9 mouse cellular contexts compared by ENCODE assay signal in the genomic region with DNA sequence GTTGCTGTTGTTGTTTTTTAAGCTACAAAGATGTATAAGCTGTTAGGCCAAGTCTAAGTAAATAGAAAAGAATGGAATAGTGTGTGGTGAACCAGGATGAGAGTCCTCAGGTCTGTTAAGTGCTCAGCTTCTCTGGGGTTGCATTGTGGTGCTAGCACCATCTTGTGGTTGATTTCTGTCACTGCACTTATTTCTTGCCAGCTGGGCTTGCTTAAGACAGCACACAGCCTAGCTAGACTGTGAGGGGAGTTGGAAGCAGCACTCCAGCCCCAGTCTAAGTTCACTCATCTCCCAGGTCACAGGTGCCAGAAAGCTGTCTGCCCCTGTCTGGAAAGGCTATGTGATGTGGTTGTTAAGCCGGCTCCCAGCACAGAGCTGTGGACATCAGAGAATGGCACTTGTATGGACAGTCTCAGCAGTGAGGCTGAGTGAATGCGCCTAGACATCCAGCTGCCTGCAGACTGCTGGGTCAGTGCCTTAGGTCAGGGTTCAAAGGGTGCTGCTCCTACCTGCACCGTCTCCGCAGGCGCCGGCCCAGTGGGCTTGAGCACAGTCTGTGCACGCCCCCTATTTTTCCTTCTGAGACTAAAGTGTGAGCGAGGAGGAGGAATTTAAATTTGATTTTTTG. TPM values are rescaled to one million over a fixed set of nuclear protein-coding genes. Genes with fewer than 3 reads are reported as not detected.
DNase-seq lines count a peak whose midpoint lies in the region; ATAC-seq and TF ChIP-seq lines count a peak whose summit lies in the region.
"Had no signal": no experiment of that assay in that cellular context is flagged by ENCODE, and none has a peak within 500 bp of the region (broad histone marks: within the 10 kb centered on the region; RNA-seq: fewer than 3 reads in every experiment).

No protein-coding gene starts in this region.

- peak; percentile 78 for ATAC-seq in forebrain, embryonic 13.5 days
- ATAC-seq in liver, embryonic 15.5 days (ENCODE audit: insufficient read depth), result peak; percentile 51
- ATAC-seq in neural tube, embryonic 13.5 days (ENCODE audit: low read depth), result peak; percentile 85

- WGBS in forebrain, embryonic 13.5 days, result 94% methylated on average over 8 of the region's 8 CpGs
- WGBS in liver, embryonic 15.5 days (ENCODE audit: insufficient replicate concordance), result 84% methylated on average over 8 of the region's 8 CpGs
- 93% methylated on average over 8 of the region's 8 CpGs for WGBS in neural tube, embryonic 13.5 days

- no peak for TF ChIP-seq POLR2A in ES-Bruce4 (IDR thresholded peaks at IDR 0.05; ENCODE audit: insufficient read depth, low read length)

- TF ChIP-seq CTCF in ES-Bruce4 (IDR thresholded peaks at IDR 0.05; ENCODE audit: low read depth, low read length), result peak; percentile 71

- H3K27ac ChIP-seq in ES-Bruce4 (ENCODE audit: insufficient read depth, low read length), result no peak overlapping the region
- H3K27ac ChIP-seq in forebrain, embryonic 13.5 days, result no peak overlapping the region
- H3K27ac ChIP-seq in liver, embryonic 15.5 days (replicated peaks), result no peak overlapping the region
- H3K27ac ChIP-seq in neural tube, embryonic 13.5 days (replicated peaks), result no peak overlapping the region

- no peak overlapping the region for H3K4me3 ChIP-seq in ES-Bruce4 (ENCODE audit: low read depth, low read length)
- H3K4me3 ChIP-seq in forebrain, embryonic 13.5 days, result no peak overlapping the region
- no peak overlapping the region for H3K4me3 ChIP-seq in liver, embryonic 15.5 days (replicated peaks)
- H3K4me3 ChIP-seq in neural tube, embryonic 13.5 days, result no peak overlapping the region
- H3K4me3 ChIP-seq: heart, embryonic 13.5 days had no signal

- H3K9ac ChIP-seq in ES-Bruce4 (ENCODE audit: low read depth, poor library complexity, severe bottlenecking), result no peak overlapping the region
- no peak overlapping the region for H3K9ac ChIP-seq in forebrain, embryonic 13.5 days
- no peak overlapping the region for H3K9ac ChIP-seq in liver, embryonic 15.5 days
- no peak overlapping the region for H3K9ac ChIP-seq in neural tube, embryonic 13.5 days
- H3K9ac ChIP-seq: heart, embryonic 13.5 days had no signal

- H3K36me3 ChIP-seq in ES-Bruce4 (ENCODE audit: control insufficient read depth, insufficient read depth, low read length, poor library complexity, severe bottlenecking), result no peaks in the 10 kb centered on the region
- H3K36me3 ChIP-seq in forebrain, embryonic 13.5 days (ENCODE audit: poor library complexity, severe bottlenecking), result peaks cover 22% of the 10 kb centered on the region
- peaks cover 54% of the 10 kb centered on the region for H3K36me3 ChIP-seq in liver, embryonic 15.5 days (replicated peaks)
- H3K36me3 ChIP-seq in neural tube, embryonic 13.5 days, result peaks cover 32% of the 10 kb centered on the region

- TF ChIP-seq EP300 in ES-Bruce4 (IDR thresholded peaks at IDR 0.05; ENCODE audit: insufficient read depth, low read depth, low read length), result no peak

- DNase-seq in c-Kit-positive CD71-positive TER-119-positive erythroid progenitor cells, embryonic 14.5 days (ENCODE audit: low spot score), result peak; percentile 77
- DNase-seq in heart, postnatal 14 days, result peak; percentile 52 to 73
- DNase-seq in kidney, postnatal 4 days, result peak; percentile 58 to 70
- DNase-seq in thymus, adult 18-20 months, result peak; percentile 20 to 21

- no peaks in the 10 kb centered on the region for H3K9me3 ChIP-seq in ES-Bruce4 (replicated peaks; ENCODE audit: control insufficient read depth, insufficient read depth, low read length, poor library complexity, severe bottlenecking)
- H3K9me3 ChIP-seq in forebrain, embryonic 13.5 days (replicated peaks), result no peaks in the 10 kb centered on the region
- H3K9me3 ChIP-seq in liver, embryonic 15.5 days (replicated peaks), result no peaks in the 10 kb centered on the region
- H3K9me3 ChIP-seq in neural tube, embryonic 13.5 days, result no peaks in the 10 kb centered on the region
- H3K9me3 ChIP-seq: heart, embryonic 13.5 days had no signal

- no peaks in the 10 kb centered on the region for H3K4me1 ChIP-seq in ES-Bruce4 (ENCODE audit: control insufficient read depth, insufficient read depth, low read length)
- peaks cover 6% of the 10 kb centered on the region; the same call in 1 of the 2 replicates for H3K4me1 ChIP-seq in forebrain, embryonic 13.5 days
- no peaks in the 10 kb centered on the region for H3K4me1 ChIP-seq in liver, embryonic 15.5 days (replicated peaks)
- 0 out of 2 replicates have a peak, but pooled peaks cover 8% of the 10 kb centered on the region for H3K4me1 ChIP-seq in neural tube, embryonic 13.5 days (replicated peaks)

- intact Hi-C loops in heart, postnatal 14 days (cut with DNase I), result loop anchor here (2.0 to 10.0 kb wide), 3 partner anchors 562 to 922 kb away; no protein-coding TSS in a partner anchor

- no peak overlapping the region for H3K4me2 ChIP-seq in forebrain, embryonic 13.5 days
- H3K4me2 ChIP-seq in liver, embryonic 15.5 days, result no peak overlapping the region
- no peak overlapping the region for H3K4me2 ChIP-seq in neural tube, embryonic 13.5 days

- no peaks in the 10 kb centered on the region for H3K27me3 ChIP-seq in ES-Bruce4 (ENCODE audit: control insufficient read depth, insufficient read depth, low read length, poor library complexity, severe bottlenecking)
- H3K27me3 ChIP-seq in forebrain, embryonic 13.5 days, result no peaks in the 10 kb centered on the region
- no peaks in the 10 kb centered on the region for H3K27me3 ChIP-seq in liver, embryonic 15.5 days
- no peaks in the 10 kb centered on the region for H3K27me3 ChIP-seq in neural tube, embryonic 13.5 days
- H3K27me3 ChIP-seq: heart, embryonic 13.5 days had no signal

RNA-seq across cellular contexts. Expression of a gene that starts 16.7 kb away (rescaled TPM):
- polyA plus RNA-seq in ES-Bruce4 (2011; ENCODE audit: insufficient read depth, insufficient read length, low read depth, missing spikeins), result 15.4 and 17.6 TPM in 2 replicates
- 25.8 and 29.0 TPM in 2 replicates for polyA plus RNA-seq in forebrain, embryonic 13.5 days (2015; fragmentation: Nextera tagmentation; extraction: Ambion mirVana)
- total RNA-seq in heart, postnatal 14 days (2021), result 10 to 100 TPM; 16.0 to 16.7 TPM
- 13.6 and 13.7 TPM in 2 replicates for polyA plus RNA-seq in liver, embryonic 15.5 days (2015; fragmentation: Nextera tagmentation; extraction: Ambion mirVana)
- 28.8 and 31.2 TPM in 2 replicates for polyA plus RNA-seq in neural tube, embryonic 13.5 days (2015; fragmentation: Nextera tagmentation; extraction: Ambion mirVana)

RNA-seq across cellular contexts. Expression of a gene that starts 16.9 kb away (rescaled TPM):
- polyA plus RNA-seq in ES-Bruce4 (2011; ENCODE audit: insufficient read depth, insufficient read length, low read depth, missing spikeins), result 55.4 and 65.9 TPM in 2 replicates
- polyA plus RNA-seq in forebrain, embryonic 13.5 days (2015; fragmentation: Nextera tagmentation; extraction: Ambion mirVana), result 74.9 and 81.3 TPM in 2 replicates
- 10 to 100 TPM; 18.8 to 20.4 TPM for total RNA-seq in heart, postnatal 14 days (2021)
- 49.0 and 51.4 TPM in 2 replicates for polyA plus RNA-seq in liver, embryonic 15.5 days (2015; fragmentation: Nextera tagmentation; extraction: Ambion mirVana)
- 66.6 and 78.1 TPM in 2 replicates for polyA plus RNA-seq in neural tube, embryonic 13.5 days (2015; fragmentation: Nextera tagmentation; extraction: Ambion mirVana)

Comparison
In these comparisons a context has a peak if more than half of its experiments do, and no peak if none do; other contexts are left out.
1. DNase-seq: peak in every context shown above with its lines; median percentile 77 in c-Kit-positive CD71-positive TER-119-positive erythroid progenitor cells, embryonic 14.5 days; 64 in kidney, postnatal 4 days; 62 in heart, postnatal 14 days; 20 in thymus, adult 18-20 months.